In the genomic region with DNA sequence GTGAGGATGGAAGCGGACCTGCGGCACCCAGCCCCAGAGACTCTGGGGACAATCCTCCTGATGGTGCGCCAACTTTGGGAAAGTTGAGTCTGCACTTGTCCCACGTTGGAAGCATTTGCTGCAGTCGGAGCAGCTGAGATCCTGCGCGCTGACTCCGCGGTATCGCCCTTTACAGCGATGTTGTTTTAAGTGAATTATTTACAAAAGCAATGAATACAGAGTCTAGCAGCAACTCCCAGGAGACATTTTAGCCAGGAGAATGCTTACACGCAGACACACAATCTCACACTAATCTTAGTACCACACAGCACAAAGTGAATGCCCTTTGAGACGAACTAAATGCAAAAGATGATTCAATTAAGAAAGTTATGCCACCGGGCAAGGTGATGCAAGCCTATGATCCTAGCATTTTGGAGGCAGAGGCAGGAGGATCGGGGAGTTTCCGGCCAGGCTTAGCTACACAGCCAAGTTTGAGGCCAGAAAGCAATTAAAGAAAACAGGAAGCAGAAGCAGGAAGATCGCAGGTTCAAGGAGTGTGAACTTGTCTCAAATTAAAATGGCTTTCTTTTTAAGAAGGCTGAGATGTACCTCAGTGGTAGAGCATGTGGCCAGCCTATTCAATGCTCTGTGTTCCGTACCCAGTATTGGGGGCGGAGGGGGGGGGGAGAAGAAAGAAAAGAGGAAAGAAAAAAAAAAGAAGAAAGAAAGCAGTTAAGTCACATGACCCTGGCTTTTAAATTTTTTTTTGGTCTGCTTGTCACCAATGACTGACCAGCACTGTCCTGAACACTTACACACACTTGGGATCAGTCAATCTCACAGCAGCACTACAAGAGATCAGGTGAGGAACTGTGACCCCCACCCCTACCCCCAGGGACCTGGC, we compare ENCODE assay signal across 8 mouse cellular contexts. TPM values are rescaled to one million over a fixed set of nuclear protein-coding genes. Genes with fewer than 3 reads are reported as not detected.
DNase-seq lines count a peak whose midpoint lies in the region; ATAC-seq and TF ChIP-seq lines count a peak whose summit lies in the region.

No protein-coding gene starts in this region.

- H3K27me3 ChIP-seq in heart, adult 2 months (ENCODE audit: control insufficient read depth, insufficient read depth, low read length) = no peaks in the 10 kb centered on the region
- no peaks in the 10 kb centered on the region for H3K27me3 ChIP-seq in hindbrain, embryonic 11.5 days (ENCODE audit: control insufficient read depth, insufficient read depth, low read length)
- H3K27me3 ChIP-seq in liver, embryonic 15.5 days = peaks cover 32% of the 10 kb centered on the region

- H3K9me3 ChIP-seq in ES-E14 (ENCODE audit: control insufficient read depth, insufficient read depth, low read depth, low read length) = no peaks in the 10 kb centered on the region
- H3K9me3 ChIP-seq in hindbrain, embryonic 11.5 days (ENCODE audit: control insufficient read depth, low read length) = no peaks in the 10 kb centered on the region
- no peaks in the 10 kb centered on the region for H3K9me3 ChIP-seq in liver, embryonic 15.5 days (replicated peaks)

- H3K36me3 ChIP-seq in heart, adult 2 months (ENCODE audit: control insufficient read depth, insufficient read depth, low read length) = no peaks in the 10 kb centered on the region
- H3K36me3 ChIP-seq in ES-E14 (ENCODE audit: control insufficient read depth, insufficient read depth, low read length, poor library complexity, severe bottlenecking) = no peaks in the 10 kb centered on the region
- no peaks in the 10 kb centered on the region for H3K36me3 ChIP-seq in hindbrain, embryonic 11.5 days (ENCODE audit: control insufficient read depth, insufficient read depth, low read length)
- H3K36me3 ChIP-seq in liver, embryonic 15.5 days (replicated peaks) = no peaks in the 10 kb centered on the region

- H3K4me3 ChIP-seq in heart, adult 2 months = peak overlapping the region; percentile 27; the same call in 1 of the 2 replicates
- peak overlapping the region; percentile 36 to 95; a peak in 2 of 4 replicates for H3K4me3 ChIP-seq in ES-E14 (ENCODE audit: insufficient read depth in 1 of 2, low read depth in 1 of 2, low read length in 2 of 2, poor library complexity in 1 of 2, severe bottlenecking in 1 of 2)
- H3K4me3 ChIP-seq in hindbrain, embryonic 11.5 days (ENCODE audit: low read depth, low read length) = peak overlapping the region; percentile 67
- H3K4me3 ChIP-seq in liver, embryonic 15.5 days (replicated peaks) = peak overlapping the region; percentile 66

- H3K4me2 ChIP-seq in hindbrain, embryonic 11.5 days (replicated peaks; ENCODE audit: low read depth, low read length) = peak overlapping the region; percentile 86
- peak overlapping the region; percentile 91 for H3K4me2 ChIP-seq in liver, embryonic 15.5 days

- TF ChIP-seq CTCF in heart, adult 2 months (IDR thresholded peaks at IDR 0.05) = no peak

- no peak for ATAC-seq in hindbrain, embryonic 11.5 days (ENCODE audit: low FRiP score)
- no peak for ATAC-seq in liver, embryonic 15.5 days (ENCODE audit: insufficient read depth)
- no peak for ATAC-seq in megakaryocyte-erythroid progenitor cell, adult 5-6 weeks (replicated peaks; ENCODE audit: low FRiP score, low TSS enrichment, poor library complexity, severe bottlenecking)

- H3K27ac ChIP-seq in heart, adult 2 months = peak overlapping the region; percentile 40
- no peak overlapping the region for H3K27ac ChIP-seq in ES-E14 (ENCODE audit: insufficient read depth, low read depth, low read length, poor library complexity, severe bottlenecking)
- H3K27ac ChIP-seq in hindbrain, embryonic 11.5 days (ENCODE audit: low read depth, low read length) = peak overlapping the region; percentile 56
- H3K27ac ChIP-seq in liver, embryonic 15.5 days (replicated peaks) = peak overlapping the region; percentile 30

- H3K9ac ChIP-seq in heart, adult 2 months (ENCODE audit: low read depth, low read length) = 0 out of 2 replicates have a peak overlapping the region, but pooled peaks have one; percentile 9
- peak overlapping the region; percentile 45; the same call in 1 of the 2 replicates for H3K9ac ChIP-seq in ES-E14 (ENCODE audit: insufficient read depth, low read depth, low read length, poor library complexity, severe bottlenecking)
- H3K9ac ChIP-seq in hindbrain, embryonic 11.5 days (ENCODE audit: low read depth, low read length) = peak overlapping the region; percentile 79
- no peak overlapping the region for H3K9ac ChIP-seq in liver, embryonic 15.5 days

- in situ Hi-C loops in ES-E14 (cut with MboI; ENCODE audit: low sequenced_read_pairs in 2 of 2, unreplicated experiment in 2 of 2) = no loop called here

- TF ChIP-seq POLR2A in heart, adult 2 months (IDR thresholded peaks at IDR 0.05; ENCODE audit: insufficient read depth, low read depth, low read length) = no peak

- no peak for TF ChIP-seq EP300 in heart, adult 2 months (IDR thresholded peaks at IDR 0.05; ENCODE audit: insufficient read depth, low read depth, low read length)

- peaks cover 3% of the 10 kb centered on the region for H3K4me1 ChIP-seq in heart, adult 2 months (ENCODE audit: control insufficient read depth, insufficient read depth, low read length)
- peaks cover 17 to 23% of the 10 kb centered on the region in 2 experiments for H3K4me1 ChIP-seq in ES-E14 (ENCODE audit: control insufficient read depth in 2 of 2, insufficient read depth in 2 of 2, low read length in 2 of 2, poor library complexity in 1 of 2)
- H3K4me1 ChIP-seq in hindbrain, embryonic 11.5 days (replicated peaks; ENCODE audit: control insufficient read depth, insufficient read depth, low read length) = peaks cover 13% of the 10 kb centered on the region
- peaks cover 58% of the 10 kb centered on the region for H3K4me1 ChIP-seq in liver, embryonic 15.5 days (replicated peaks)

- H3K79me2 ChIP-seq in heart, adult 2 months (replicated peaks; ENCODE audit: control insufficient read depth, insufficient read depth, low read length) = no peaks in the 10 kb centered on the region; the same call in 1 of the 2 replicates

- intact Hi-C loops in heart, adult 2 months (cut with DNase I) = no loop called here
- intact Hi-C loops in heart, postnatal 10 days (cut with DNase I) = no loop called here

- peak in 1 of 2 experiments; percentile 41 for DNase-seq in heart, adult 2 months
- no peak for DNase-seq in heart, postnatal 10 days
- no peak for DNase-seq in ES-E14 (ENCODE audit: low read depth, low spot score)
- peak; percentile 15 for DNase-seq in hindbrain, embryonic 11.5 days (ENCODE audit: low spot score)
- no peak for DNase-seq in right cerebral cortex, adult 18-20 months
- no peak for DNase-seq in ovary, postnatal 14 days (ENCODE audit: low spot score)

- WGBS in heart, adult 2 months = 47% methylated on average over 19 of the region's 19 CpGs
- whole genome bisulfite sequencing in hindbrain, embryonic 11.5 days = 65% methylated on average over 19 of the region's 19 CpGs
- 25% methylated on average over 19 of the region's 19 CpGs for WGBS in liver, embryonic 15.5 days (ENCODE audit: insufficient replicate concordance)

TF ChIP-seq in ES-E14, 5 proteins besides CTCF, POLR2A, EP300 and RAD21:
- TF ChIP-seq MAFK (IDR thresholded peaks at IDR 0.05; ENCODE audit: insufficient read depth, low read depth, low read length) (no peak), CHD2 (IDR thresholded peaks at IDR 0.05; ENCODE audit: low read depth, low read length) (no peak), ZNF384 (IDR thresholded peaks at IDR 0.05; ENCODE audit: low read depth, low read length) (0 out of 2 replicates have a peak, but pooled peaks have one; percentile 23), ZC3H11A (IDR thresholded peaks at IDR 0.05; ENCODE audit: borderline replicate concordance, low read depth, low read length) (no peak)
TF ChIP-seq in ES-E14: peak in this region for 1.

RNA-seq across cellular contexts. Expression of a gene that starts 2.0 kb away (rescaled TPM):
- total RNA-seq in heart, adult 2 months (2021) = 10 to 100 TPM; 17.5 to 20.4 TPM
- 16.5 and 23.2 TPM in 2 replicates for polyA plus RNA-seq in heart, adult 2 months (2012; rRNA removed)
- 10 to 100 TPM; 39.4 to 44.2 TPM for total RNA-seq in heart, postnatal 10 days (2021)
- total RNA-seq in ES-E14 (2012; rRNA removed) = 40.5 and 73.3 TPM in 2 replicates
- polyA plus RNA-seq in hindbrain, embryonic 11.5 days (2014; fragmentation: Nextera tagmentation; extraction: Ambion mirVana) = 458 and 496 TPM in 2 replicates
- 31.9 and 33.3 TPM in 2 replicates for polyA plus RNA-seq in liver, embryonic 15.5 days (2015; fragmentation: Nextera tagmentation; extraction: Ambion mirVana)
- 24.4 and 63.9 TPM in 2 replicates for total RNA-seq in megakaryocyte-erythroid progenitor cell, adult 5-6 weeks (2014; fragmentation: Nextera tagmentation)
- 30.4 and 44.2 TPM in 2 replicates for total RNA-seq in megakaryocyte-erythroid progenitor cell, adult 5-6 weeks (2017)

RNA-seq across cellular contexts. Expression of a gene that starts 23.7 kb away (rescaled TPM):
- 1 to 10 TPM; 2.6 to 2.7 TPM for total RNA-seq in heart, adult 2 months (2021)
- polyA plus RNA-seq in heart, adult 2 months (2012; rRNA removed) = 5.7 and 6.0 TPM in 2 replicates
- 1 to 10 TPM; 4.1 to 5.4 TPM for total RNA-seq in heart, postnatal 10 days (2021)
- total RNA-seq in ES-E14 (2012; rRNA removed) = 3.2 and 3.6 TPM in 2 replicates
- polyA plus RNA-seq in hindbrain, embryonic 11.5 days (2014; fragmentation: Nextera tagmentation; extraction: Ambion mirVana) = 9.2 and 9.3 TPM in 2 replicates
- 3.9 and 4.3 TPM in 2 replicates for polyA plus RNA-seq in liver, embryonic 15.5 days (2015; fragmentation: Nextera tagmentation; extraction: Ambion mirVana)
- 2.2 and 4.4 TPM in 2 replicates for total RNA-seq in megakaryocyte-erythroid progenitor cell, adult 5-6 weeks (2014; fragmentation: Nextera tagmentation)
- total RNA-seq in megakaryocyte-erythroid progenitor cell, adult 5-6 weeks (2017) = 3.2 and 5.6 TPM in 2 replicates
